8 mouse cellular contexts compared by ENCODE assay signal in genomic region chr19:46642136-46642753, GRCm38 (mm10). TPM values are rescaled to one million over a fixed set of nuclear protein-coding genes. Genes with fewer than 3 reads are reported as not detected.
DNase-seq lines count a peak whose midpoint lies in the region; ATAC-seq lines count a peak whose summit lies in the region.

No protein-coding gene starts in this region.

- no peak overlapping the region for H3K4me3 ChIP-seq in lung, embryonic 16.5 days (ENCODE audit: low read length)
- H3K4me3 ChIP-seq in forebrain, embryonic 13.5 days = no peak overlapping the region
- H3K4me3 ChIP-seq in stomach, embryonic 15.5 days (replicated peaks) = no peak overlapping the region

- H3K27me3 ChIP-seq in lung, embryonic 16.5 days (ENCODE audit: control insufficient read depth, insufficient read depth, low read depth, low read length) = no peaks in the 10 kb centered on the region
- no peaks in the 10 kb centered on the region for H3K27me3 ChIP-seq in forebrain, embryonic 13.5 days
- H3K27me3 ChIP-seq in stomach, embryonic 15.5 days (replicated peaks) = no peaks in the 10 kb centered on the region

- DNase-seq in lung, postnatal 4 days = no peak
- DNase-seq in kidney, postnatal 10 days = peak; percentile 42
- no peak for DNase-seq in urinary bladder, postnatal 10 days (ENCODE audit: low spot score)
- DNase-seq in testis, postnatal 10 days (ENCODE audit: low spot score) = no peak
- DNase-seq in urinary bladder, adult 2 months (ENCODE audit: low spot score) = no peak

- H3K36me3 ChIP-seq in lung, embryonic 16.5 days (ENCODE audit: control insufficient read depth, insufficient read depth, low read length) = peaks cover 7% of the 10 kb centered on the region; the same call in 1 of the 2 replicates
- H3K36me3 ChIP-seq in forebrain, embryonic 13.5 days (ENCODE audit: poor library complexity, severe bottlenecking) = peaks cover 37% of the 10 kb centered on the region
- H3K36me3 ChIP-seq in stomach, embryonic 15.5 days = no peaks in the 10 kb centered on the region; the same call in 1 of the 2 replicates

- 37% methylated on average over 22 of the region's 22 CpGs for WGBS in lung, embryonic 16.5 days
- WGBS in forebrain, embryonic 13.5 days = 67% methylated on average over 22 of the region's 22 CpGs
- 46% methylated on average over 22 of the region's 22 CpGs for WGBS in stomach, embryonic 15.5 days

- H3K9ac ChIP-seq in lung, embryonic 16.5 days (ENCODE audit: low read length) = peak overlapping the region; percentile 38; the same call in 1 of the 2 replicates
- peak overlapping the region; percentile 27 for H3K9ac ChIP-seq in forebrain, embryonic 13.5 days
- no peak overlapping the region for H3K9ac ChIP-seq in stomach, embryonic 15.5 days

- H3K4me2 ChIP-seq in lung, embryonic 16.5 days (ENCODE audit: low read depth, low read length) = peak overlapping the region; percentile 39
- H3K4me2 ChIP-seq in forebrain, embryonic 13.5 days = no peak overlapping the region
- peak overlapping the region; percentile 32 for H3K4me2 ChIP-seq in stomach, embryonic 15.5 days

- H3K9me3 ChIP-seq in lung, embryonic 16.5 days (ENCODE audit: control insufficient read depth, low read length) = no peaks in the 10 kb centered on the region
- no peaks in the 10 kb centered on the region for H3K9me3 ChIP-seq in forebrain, embryonic 13.5 days (replicated peaks)
- no peaks in the 10 kb centered on the region for H3K9me3 ChIP-seq in stomach, embryonic 15.5 days

- H3K4me1 ChIP-seq in lung, embryonic 16.5 days (replicated peaks; ENCODE audit: control insufficient read depth, insufficient read depth, low read length) = peaks cover 60% of the 10 kb centered on the region
- H3K4me1 ChIP-seq in forebrain, embryonic 13.5 days = peaks cover 53% of the 10 kb centered on the region
- H3K4me1 ChIP-seq in stomach, embryonic 15.5 days = peaks cover 49% of the 10 kb centered on the region

- H3K27ac ChIP-seq in lung, embryonic 16.5 days (ENCODE audit: low read length) = peak overlapping the region; percentile 91
- peak overlapping the region; percentile 65 for H3K27ac ChIP-seq in forebrain, embryonic 13.5 days
- peak overlapping the region; percentile 84 for H3K27ac ChIP-seq in stomach, embryonic 15.5 days

- ATAC-seq in lung, embryonic 16.5 days (ENCODE audit: low read depth) = peak; percentile 39; the same call in 1 of the 2 replicates
- no peak for ATAC-seq in forebrain, embryonic 13.5 days
- ATAC-seq in stomach, embryonic 15.5 days (ENCODE audit: insufficient read depth, low FRiP score, low read depth) = peak; percentile 11; the same call in 1 of the 2 replicates

RNA-seq across cellular contexts. Expression of gene Cyp17a1, which starts 30.7 kb away (rescaled TPM):
- 0.09 and 0.38 TPM in 2 replicates for polyA plus RNA-seq in lung, embryonic 16.5 days (2015; fragmentation: Nextera tagmentation; extraction: Ambion mirVana)
- not detected in 2 replicates for polyA plus RNA-seq in forebrain, embryonic 13.5 days (2015; fragmentation: Nextera tagmentation; extraction: Ambion mirVana)
- not detected in 2 replicates for polyA plus RNA-seq in stomach, embryonic 15.5 days (2015; fragmentation: Nextera tagmentation; extraction: Ambion mirVana)
- not detected in 2 replicates for polyA plus RNA-seq in urinary bladder, adult 2 months (2012; rRNA removed)

RNA-seq across cellular contexts. Expression of gene Wbp1l, which starts 43.4 kb away (rescaled TPM):
- polyA plus RNA-seq in lung, embryonic 16.5 days (2015; fragmentation: Nextera tagmentation; extraction: Ambion mirVana) = 43.9 and 44.0 TPM in 2 replicates
- 33.1 and 36.5 TPM in 2 replicates for polyA plus RNA-seq in forebrain, embryonic 13.5 days (2015; fragmentation: Nextera tagmentation; extraction: Ambion mirVana)
- polyA plus RNA-seq in stomach, embryonic 15.5 days (2015; fragmentation: Nextera tagmentation; extraction: Ambion mirVana) = 40.4 and 42.8 TPM in 2 replicates
- polyA plus RNA-seq in urinary bladder, adult 2 months (2012; rRNA removed) = 60.0 and 70.2 TPM in 2 replicates

RNA-seq across cellular contexts. Expression of gene Borcs7, which starts 47.5 kb away (rescaled TPM):
- polyA plus RNA-seq in lung, embryonic 16.5 days (2015; fragmentation: Nextera tagmentation; extraction: Ambion mirVana) = 15.9 and 16.3 TPM in 2 replicates
- polyA plus RNA-seq in forebrain, embryonic 13.5 days (2015; fragmentation: Nextera tagmentation; extraction: Ambion mirVana) = 14.3 and 16.5 TPM in 2 replicates
- 14.9 and 16.8 TPM in 2 replicates for polyA plus RNA-seq in stomach, embryonic 15.5 days (2015; fragmentation: Nextera tagmentation; extraction: Ambion mirVana)
- polyA plus RNA-seq in urinary bladder, adult 2 months (2012; rRNA removed) = 11.8 and 12.8 TPM in 2 replicates
